Mouse (Mus musculus): Measurements from ENCODE around the gene 4930469K13Rik. TPM values are rescaled to one million over a fixed set of nuclear protein-coding genes. Genes with fewer than 3 reads are reported as not detected.

Gene 4930469K13Rik
- polyA plus RNA-seq, 1 experiment from 2014 or later: not detected

GRCm38 (mm10) chr11:34124852-34125251 lies 26.5 kb upstream of the 4930469K13Rik start:
- no peak overlapping the region for H3K27ac ChIP-seq (replicated peaks)
- WGBS: 47% methylated on average over 7 of the region's 7 CpGs
- DNase-seq (ENCODE audit: low spot score) (no peak), ATAC-seq (ENCODE audit: low FRiP score, low TSS enrichment) (no peak)
- no peaks in the 10 kb centered on the region for H3K27me3 ChIP-seq (ENCODE audit: control insufficient read depth, insufficient read depth, low read length)
- TF ChIP-seq EP300 (optimal IDR thresholded peaks at IDR 0.05) (no peak), CTCF (IDR thresholded peaks at IDR 0.05; ENCODE audit: low read depth) (no peak)
- H3K4me3 ChIP-seq (ENCODE audit: low read depth, low read length): no peak overlapping the region
- H3K9me3 ChIP-seq (ENCODE audit: control insufficient read depth, low read length): no peaks in the 10 kb centered on the region
- H3K9ac ChIP-seq (ENCODE audit: low read length): no peak overlapping the region
- H3K36me3 ChIP-seq (ENCODE audit: control insufficient read depth, insufficient read depth, low read length): no peaks in the 10 kb centered on the region
- no peak overlapping the region for H3K4me2 ChIP-seq (replicated peaks; ENCODE audit: low read depth)
- no peaks in the 10 kb centered on the region for H3K4me1 ChIP-seq (replicated peaks; ENCODE audit: control insufficient read depth, insufficient read depth)

DNA sequence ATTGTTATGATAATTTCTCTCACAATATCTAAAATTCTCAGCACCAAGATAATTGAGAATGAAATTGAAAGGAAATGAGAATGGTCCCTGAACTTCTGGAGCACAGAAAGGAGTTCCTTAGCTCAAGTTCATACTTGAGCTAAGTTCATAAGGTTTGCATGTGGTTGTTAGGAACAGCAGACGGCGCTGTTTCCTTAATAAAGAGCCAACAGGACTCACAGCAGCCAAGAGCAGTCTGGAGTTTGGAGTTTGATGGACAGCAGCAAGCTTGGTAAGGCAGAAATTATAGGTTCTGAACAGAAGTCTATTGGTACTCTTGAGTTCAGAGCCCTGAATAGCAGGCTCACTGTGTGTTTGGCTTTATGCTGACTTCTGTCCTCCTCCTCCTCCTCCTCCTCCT lies 24.8 kb upstream of the 4930469K13Rik start:
- no peak overlapping the region for H3K4me3 ChIP-seq (ENCODE audit: low read depth, low read length)
- no peaks in the 10 kb centered on the region for H3K27me3 ChIP-seq (ENCODE audit: control insufficient read depth, insufficient read depth, low read length)
- WGBS: 7% methylated on average over 2 of the region's 2 CpGs
- no peaks in the 10 kb centered on the region for H3K36me3 ChIP-seq (ENCODE audit: control insufficient read depth, insufficient read depth, low read length)
- DNase-seq (ENCODE audit: low spot score): peak; percentile 26
- H3K9ac ChIP-seq (ENCODE audit: low read length): no peak overlapping the region
- ATAC-seq (ENCODE audit: low FRiP score, low TSS enrichment): no peak
- TF ChIP-seq CTCF (IDR thresholded peaks at IDR 0.05; ENCODE audit: low read depth): peak; percentile 83
- no peak for TF ChIP-seq EP300 (optimal IDR thresholded peaks at IDR 0.05)
- H3K4me1 ChIP-seq (replicated peaks; ENCODE audit: control insufficient read depth, insufficient read depth): no peaks in the 10 kb centered on the region
- no peak overlapping the region for H3K27ac ChIP-seq (replicated peaks)
- no peak overlapping the region for H3K4me2 ChIP-seq (replicated peaks; ENCODE audit: low read depth)
- H3K9me3 ChIP-seq (ENCODE audit: control insufficient read depth, low read length): no peaks in the 10 kb centered on the region

GRCm38 (mm10) chr11:34118319-34118718 lies 20.0 kb upstream of the 4930469K13Rik start:
- H3K36me3 ChIP-seq (ENCODE audit: control insufficient read depth, insufficient read depth, low read length): no peaks in the 10 kb centered on the region
- H3K27ac ChIP-seq (replicated peaks): no peak overlapping the region
- H3K4me2 ChIP-seq (replicated peaks; ENCODE audit: low read depth): no peak overlapping the region
- no peak overlapping the region for H3K9ac ChIP-seq (ENCODE audit: low read length)
- H3K4me1 ChIP-seq (replicated peaks; ENCODE audit: control insufficient read depth, insufficient read depth): no peaks in the 10 kb centered on the region
- DNase-seq (ENCODE audit: low spot score) (no peak), ATAC-seq (ENCODE audit: low FRiP score, low TSS enrichment) (no peak)
- H3K9me3 ChIP-seq (ENCODE audit: control insufficient read depth, low read length): no peaks in the 10 kb centered on the region
- H3K4me3 ChIP-seq (ENCODE audit: low read depth, low read length): no peak overlapping the region
- H3K27me3 ChIP-seq (ENCODE audit: control insufficient read depth, insufficient read depth, low read length): no peaks in the 10 kb centered on the region
- TF ChIP-seq CTCF (IDR thresholded peaks at IDR 0.05; ENCODE audit: low read depth) (no peak), EP300 (optimal IDR thresholded peaks at IDR 0.05) (no peak)
- 70% methylated on average over 3 of the region's 3 CpGs for WGBS

- no peaks in the 10 kb centered on the region for H3K4me1 ChIP-seq (replicated peaks; ENCODE audit: control insufficient read depth, insufficient read depth)
- H3K36me3 ChIP-seq (ENCODE audit: control insufficient read depth, insufficient read depth, low read length): no peaks in the 10 kb centered on the region
- ATAC-seq (ENCODE audit: low FRiP score, low TSS enrichment) (no peak), DNase-seq (ENCODE audit: low spot score) (no peak)
- 78% methylated on average over 3 of the region's 3 CpGs for WGBS
- H3K9me3 ChIP-seq (ENCODE audit: control insufficient read depth, low read length): no peaks in the 10 kb centered on the region
- no peak overlapping the region for H3K9ac ChIP-seq (ENCODE audit: low read length)
- no peaks in the 10 kb centered on the region for H3K27me3 ChIP-seq (ENCODE audit: control insufficient read depth, insufficient read depth, low read length)
- no peak overlapping the region for H3K4me3 ChIP-seq (ENCODE audit: low read depth, low read length)
- no peak for TF ChIP-seq EP300 (optimal IDR thresholded peaks at IDR 0.05)
- TF ChIP-seq CTCF (IDR thresholded peaks at IDR 0.05; ENCODE audit: low read depth): no peak
- H3K4me2 ChIP-seq (replicated peaks; ENCODE audit: low read depth): no peak overlapping the region
- H3K27ac ChIP-seq (replicated peaks): no peak overlapping the region
These were observed 19.2 kb upstream of the 4930469K13Rik start for GRCm38 (mm10) chr11:34117581-34117980.

DNA sequence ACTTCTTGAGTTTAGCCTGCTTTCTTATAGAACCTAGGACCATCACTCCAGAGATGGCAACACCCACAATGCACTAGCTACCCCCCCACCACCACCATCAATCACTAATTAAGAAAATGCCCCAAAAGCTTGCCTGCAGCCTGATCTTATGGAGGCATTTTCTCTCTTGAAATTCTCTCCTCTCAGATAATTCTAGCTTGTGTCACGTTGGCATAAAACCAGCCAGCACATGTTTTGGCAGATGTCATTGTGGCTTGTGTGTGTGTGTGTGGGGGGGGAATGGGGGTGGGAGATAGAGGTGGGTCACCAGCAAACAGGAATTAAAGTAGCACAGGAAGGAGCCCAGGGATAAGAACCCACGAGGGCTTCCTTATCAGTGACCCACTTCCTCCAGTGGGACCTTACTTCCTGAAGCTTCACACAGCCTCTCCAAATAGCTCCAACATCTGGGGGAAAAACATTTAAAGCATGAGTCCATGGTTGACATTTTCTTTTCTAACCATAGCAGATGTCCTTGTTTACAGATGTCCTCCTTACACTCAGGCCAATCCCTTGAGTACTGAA lies 18.3 kb upstream of the 4930469K13Rik start:
- TF ChIP-seq CTCF (IDR thresholded peaks at IDR 0.05; ENCODE audit: low read depth): no peak
- no peak for TF ChIP-seq EP300 (optimal IDR thresholded peaks at IDR 0.05)
- no peak overlapping the region for H3K9ac ChIP-seq (ENCODE audit: low read length)
- no peaks in the 10 kb centered on the region for H3K36me3 ChIP-seq (ENCODE audit: control insufficient read depth, insufficient read depth, low read length)
- H3K27ac ChIP-seq (replicated peaks): no peak overlapping the region
- DNase-seq (ENCODE audit: low spot score) (no peak), ATAC-seq (ENCODE audit: low FRiP score, low TSS enrichment) (no peak)
- no peaks in the 10 kb centered on the region for H3K9me3 ChIP-seq (ENCODE audit: control insufficient read depth, low read length)
- no peaks in the 10 kb centered on the region for H3K27me3 ChIP-seq (ENCODE audit: control insufficient read depth, insufficient read depth, low read length)
- no peaks in the 10 kb centered on the region for H3K4me1 ChIP-seq (replicated peaks; ENCODE audit: control insufficient read depth, insufficient read depth)
- H3K4me3 ChIP-seq (ENCODE audit: low read depth, low read length): no peak overlapping the region
- no peak overlapping the region for H3K4me2 ChIP-seq (replicated peaks; ENCODE audit: low read depth)
- 53% methylated on average over 2 of the region's 2 CpGs for WGBS

GRCm38 (mm10) chr11:34113760-34114159 lies 15.4 kb upstream of the 4930469K13Rik start:
- 44% methylated on average over 2 of the region's 2 CpGs for WGBS
- no peak overlapping the region for H3K9ac ChIP-seq (ENCODE audit: low read length)
- no peak overlapping the region for H3K27ac ChIP-seq (replicated peaks)
- no peak for ATAC-seq (ENCODE audit: low FRiP score, low TSS enrichment)
- H3K4me2 ChIP-seq (replicated peaks; ENCODE audit: low read depth): no peak overlapping the region
- H3K9me3 ChIP-seq (ENCODE audit: control insufficient read depth, low read length): no peaks in the 10 kb centered on the region
- TF ChIP-seq CTCF (IDR thresholded peaks at IDR 0.05; ENCODE audit: low read depth) (no peak), EP300 (optimal IDR thresholded peaks at IDR 0.05) (no peak)
- H3K4me1 ChIP-seq (replicated peaks; ENCODE audit: control insufficient read depth, insufficient read depth): no peaks in the 10 kb centered on the region
- no peaks in the 10 kb centered on the region for H3K36me3 ChIP-seq (ENCODE audit: control insufficient read depth, insufficient read depth, low read length)
- no peaks in the 10 kb centered on the region for H3K27me3 ChIP-seq (ENCODE audit: control insufficient read depth, insufficient read depth, low read length)
- no peak for DNase-seq (ENCODE audit: low spot score)
- no peak overlapping the region for H3K4me3 ChIP-seq (ENCODE audit: low read depth, low read length)

Measured in stomach, postnatal 0 days (tissue).